Mouse (Mus musculus) cerebellum, adult 11-12 months (tissue): ENCODE data around the gene Ltc4s.
A peak's percentile ranks its signal among the peaks of the same experiment; 100 is the strongest.

ENCODE experiments used
- DNase-seq: peaks from one replicate; pipeline ENCODE4 v3.0.0; 2022

Gene Ltc4s

DNA sequence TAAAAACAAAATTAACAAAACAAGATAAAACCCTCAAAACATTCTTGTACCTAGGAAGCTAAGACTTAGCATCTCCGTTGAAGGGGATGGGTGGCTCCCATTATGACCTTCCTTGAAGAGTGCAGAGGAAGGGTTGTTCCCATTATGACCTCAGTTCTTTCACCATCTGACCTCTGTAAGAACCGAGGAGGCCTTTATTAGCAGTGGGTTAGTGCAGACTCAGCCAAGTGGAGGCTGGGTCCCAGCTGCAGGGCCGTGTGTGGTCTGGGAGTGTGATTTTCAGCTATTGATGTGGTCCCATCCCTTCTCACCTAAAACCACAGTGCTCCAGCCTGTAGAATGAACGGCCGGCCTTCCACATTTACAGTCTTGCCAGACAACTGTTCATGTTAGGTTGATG is 6.9 kb upstream of the Ltc4s start:
- no peak for DNase-seq

DNA sequence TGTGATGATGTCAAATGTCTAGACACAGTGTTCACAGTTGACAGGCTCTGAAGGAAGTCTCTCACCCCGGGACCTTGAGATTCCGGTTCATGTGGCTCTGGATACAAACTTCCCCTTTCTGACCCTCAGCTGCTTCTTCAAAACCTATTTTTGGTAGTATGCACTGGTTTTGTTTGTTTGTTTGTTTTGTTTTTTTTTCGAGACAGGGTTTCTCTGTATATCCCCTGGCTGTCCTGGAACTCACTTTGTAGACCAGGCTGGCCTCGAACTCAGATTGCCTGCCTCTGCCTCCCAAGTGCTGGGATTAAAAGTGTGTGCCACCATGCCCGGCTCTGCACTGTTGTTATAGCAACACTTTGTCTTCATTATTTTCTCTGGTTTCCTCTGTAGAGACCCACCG is 5.5 kb upstream of the Ltc4s start:
- no peak for DNase-seq

- no peak for DNase-seq
These were observed 2.0 kb upstream of the Ltc4s start for GRCm38 (mm10) chr11:50240235-50240911.

GRCm38 (mm10) chr11:50238821-50239791 is 690 bp upstream of the Ltc4s start:
- DNase-seq = no peak

DNA sequence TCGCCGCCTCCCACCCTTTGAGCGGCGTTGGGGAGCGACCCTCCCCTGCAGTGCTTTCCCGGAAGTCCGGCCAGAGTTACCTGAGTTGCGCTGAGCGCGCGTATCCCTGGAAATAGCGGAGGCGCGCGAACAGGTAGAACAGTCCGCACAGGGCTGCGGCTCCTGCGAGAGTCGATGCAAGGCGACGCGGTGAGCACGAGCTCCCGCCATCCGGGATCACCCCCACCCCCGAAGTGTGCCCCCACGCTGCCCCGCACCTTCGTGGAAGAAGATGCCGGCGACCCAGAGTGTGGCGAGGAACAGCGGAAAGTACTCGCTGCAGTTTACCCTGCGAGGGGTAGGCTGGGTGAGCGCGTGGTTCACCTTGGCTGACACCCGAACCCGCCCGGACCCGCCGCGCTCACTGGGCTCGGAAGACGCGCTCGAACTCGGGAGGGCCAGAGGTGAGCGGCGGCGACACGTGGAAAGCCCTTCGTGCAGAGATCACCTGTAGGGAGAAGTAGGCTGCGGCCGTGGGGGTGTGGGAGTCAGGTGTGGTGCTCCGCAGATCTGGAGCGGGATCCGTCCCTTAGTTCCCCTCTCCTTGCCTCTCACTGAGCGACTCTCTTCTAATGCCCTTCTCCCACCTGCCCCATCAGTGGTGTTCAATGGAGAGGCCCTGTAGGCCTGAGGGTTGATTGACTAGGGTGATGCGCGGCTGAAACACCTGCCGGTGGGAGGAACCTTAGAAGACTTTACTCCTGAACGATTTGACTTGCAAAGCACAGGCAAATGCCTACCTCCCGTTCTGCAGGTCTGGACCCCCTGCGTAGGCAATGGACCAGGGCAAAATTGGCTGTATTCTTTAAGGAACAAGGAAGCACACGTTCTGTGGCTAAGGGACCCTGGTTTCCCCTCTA is 1.2 kb downstream of the Ltc4s start:
- no peak for DNase-seq

DNA sequence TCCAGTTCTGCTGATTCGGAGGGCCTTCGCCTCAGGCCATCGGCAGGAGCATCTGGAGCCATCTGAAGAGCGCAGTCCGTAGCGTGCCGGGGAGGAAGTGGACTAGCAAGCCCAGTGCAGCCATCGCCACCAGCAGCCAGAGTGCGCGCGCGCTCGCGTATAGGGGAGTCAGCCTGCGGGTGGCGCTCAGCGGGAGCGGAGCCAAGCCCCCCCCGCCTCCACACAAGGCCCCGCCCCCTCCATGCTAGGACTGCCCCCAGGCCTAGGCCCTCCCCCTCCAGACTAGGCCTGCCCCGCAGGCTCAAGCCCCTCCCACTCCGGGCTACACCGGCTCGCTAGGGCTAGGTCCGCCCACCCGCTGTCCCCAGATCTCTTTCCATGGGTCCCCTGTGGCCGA is 1.9 kb downstream of the Ltc4s start:
- DNase-seq = peak; percentile 79

DNA sequence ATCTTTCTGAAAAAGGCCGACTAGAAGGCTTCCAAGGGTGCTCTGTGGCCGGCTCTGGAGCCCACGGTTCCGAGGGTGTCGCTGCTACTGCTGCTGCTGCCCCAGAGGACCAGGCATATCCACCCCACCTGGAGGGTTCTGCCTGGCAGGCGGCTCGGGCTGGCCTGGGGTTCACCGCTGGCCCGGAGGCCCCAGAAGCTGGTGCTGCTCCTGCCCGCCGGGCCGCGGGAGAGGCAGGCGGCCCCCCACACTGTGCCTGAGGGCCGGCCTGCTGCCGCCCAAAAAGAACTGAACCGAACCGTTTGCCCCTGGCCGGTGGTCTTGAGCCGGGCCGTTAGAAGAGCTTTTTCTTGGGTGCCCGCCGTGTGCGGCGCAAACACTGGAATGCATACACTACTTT is 3.8 kb downstream of the Ltc4s start:
- DNase-seq = no peak

DNA sequence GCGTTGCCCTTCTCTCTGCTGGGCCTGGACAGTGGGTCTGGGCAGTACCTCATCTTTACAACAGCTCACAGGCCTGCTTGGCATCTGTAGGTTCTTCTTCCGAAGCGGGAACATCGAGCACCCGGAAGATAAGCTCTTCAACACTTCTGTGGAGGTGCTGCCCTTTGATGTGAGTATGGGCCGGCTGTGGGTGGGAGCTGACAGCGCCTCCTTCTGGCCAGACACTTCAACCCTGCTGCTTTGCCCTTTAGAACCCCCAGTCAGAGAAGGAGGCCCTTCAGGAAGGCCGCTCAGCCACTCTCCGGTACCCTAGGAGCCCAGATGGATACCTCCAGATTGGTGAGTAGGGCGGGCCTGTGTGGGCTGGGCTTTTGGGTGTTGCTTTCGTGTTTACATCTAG is 4.4 kb downstream of the Ltc4s start:
- no peak for DNase-seq

- DNase-seq = no peak
These were observed 5.4 kb downstream of the Ltc4s start for GRCm38 (mm10) chr11:50233022-50233421.

DNA sequence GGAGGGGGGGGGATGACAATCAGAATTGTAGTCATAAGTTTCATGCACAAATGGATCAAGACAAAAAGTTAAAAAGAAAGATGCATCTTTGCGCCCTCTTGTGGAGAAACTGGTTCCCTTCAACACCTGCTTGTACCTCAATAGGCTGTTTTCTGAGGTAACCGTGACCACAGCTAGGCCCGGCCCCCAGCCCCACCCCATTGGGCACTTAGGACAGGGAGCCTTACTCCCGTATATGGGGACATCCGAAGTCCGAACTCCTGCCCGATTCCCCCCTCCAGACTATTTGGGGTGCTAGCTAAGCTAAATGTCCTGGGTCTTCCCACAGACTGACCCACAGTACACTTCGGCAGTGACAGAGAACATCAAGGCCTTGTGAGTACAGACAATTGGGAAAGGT is 7.0 kb downstream of the Ltc4s start:
- peak; percentile 71 for DNase-seq

- peak; percentile 64 for DNase-seq
These were observed 7.7 kb downstream of the Ltc4s start for GRCm38 (mm10) chr11:50230481-50231304.

DNA sequence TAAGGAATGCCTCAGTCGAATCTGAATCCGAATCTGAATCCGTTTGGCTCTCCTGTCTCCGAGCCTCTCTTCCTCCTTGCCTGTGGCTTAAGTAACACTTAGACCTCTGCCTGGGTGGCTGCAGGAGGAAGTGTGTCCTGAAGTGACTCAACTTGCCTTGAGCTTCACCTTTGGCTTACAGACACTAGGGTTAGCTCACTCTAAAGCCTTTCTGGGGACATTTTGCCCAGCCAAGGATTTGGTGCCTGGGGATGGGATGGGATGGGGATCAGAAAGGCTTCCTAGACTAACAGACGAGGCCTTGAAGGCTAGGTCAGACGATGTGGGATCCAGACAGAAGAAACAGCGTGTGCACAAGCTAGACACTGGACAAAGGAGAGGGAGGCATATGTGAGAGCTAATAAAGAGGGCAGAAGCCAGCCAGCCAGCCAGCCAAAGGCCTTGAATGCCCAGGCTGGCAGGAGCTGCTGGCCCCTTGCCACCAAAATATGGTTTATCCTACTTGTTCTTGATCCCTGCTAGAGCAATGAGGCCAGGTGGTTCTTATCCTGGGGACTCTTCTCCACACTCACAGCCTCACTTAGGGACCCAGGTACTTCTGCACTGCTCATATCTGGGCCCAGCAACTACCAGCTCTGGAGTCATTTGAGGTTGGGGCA is 9.0 kb downstream of the Ltc4s start:
- DNase-seq = peak; percentile 95

DNA sequence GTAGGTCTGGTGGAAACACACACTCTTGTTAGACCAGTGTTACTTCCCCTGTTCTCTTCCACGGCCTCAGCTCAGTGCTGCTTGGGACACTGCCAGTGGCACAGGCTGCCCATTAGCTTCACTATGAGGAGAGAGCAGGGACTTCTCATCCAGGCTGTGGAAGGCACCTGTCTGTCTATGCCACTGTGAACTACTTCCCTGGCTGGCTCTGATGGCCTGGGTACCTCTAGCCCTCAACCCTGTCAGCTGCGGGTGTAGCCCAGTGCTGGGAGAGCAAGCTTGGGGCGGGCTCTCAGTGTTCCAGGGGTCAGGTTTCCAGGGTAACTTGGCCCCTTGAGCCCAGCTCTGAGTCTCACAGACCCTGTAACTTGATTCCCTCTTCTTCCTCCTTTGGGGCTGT is 9.6 kb downstream of the Ltc4s start:
- peak; percentile 80 for DNase-seq

- DNase-seq = peak; percentile 88
These were observed 10.7 kb downstream of the Ltc4s start for GRCm38 (mm10) chr11:50227736-50228135.

GRCm38 (mm10) chr11:50227226-50227625 is 11.2 kb downstream of the Ltc4s start:
- no peak for DNase-seq

- peak; percentile 47 for DNase-seq
These were observed 12.0 kb downstream of the Ltc4s start for GRCm38 (mm10) chr11:50226406-50226805.

GRCm38 (mm10) chr11:50225611-50226378 is 12.6 kb downstream of the Ltc4s start:
- peak; percentile 79 for DNase-seq

DNA sequence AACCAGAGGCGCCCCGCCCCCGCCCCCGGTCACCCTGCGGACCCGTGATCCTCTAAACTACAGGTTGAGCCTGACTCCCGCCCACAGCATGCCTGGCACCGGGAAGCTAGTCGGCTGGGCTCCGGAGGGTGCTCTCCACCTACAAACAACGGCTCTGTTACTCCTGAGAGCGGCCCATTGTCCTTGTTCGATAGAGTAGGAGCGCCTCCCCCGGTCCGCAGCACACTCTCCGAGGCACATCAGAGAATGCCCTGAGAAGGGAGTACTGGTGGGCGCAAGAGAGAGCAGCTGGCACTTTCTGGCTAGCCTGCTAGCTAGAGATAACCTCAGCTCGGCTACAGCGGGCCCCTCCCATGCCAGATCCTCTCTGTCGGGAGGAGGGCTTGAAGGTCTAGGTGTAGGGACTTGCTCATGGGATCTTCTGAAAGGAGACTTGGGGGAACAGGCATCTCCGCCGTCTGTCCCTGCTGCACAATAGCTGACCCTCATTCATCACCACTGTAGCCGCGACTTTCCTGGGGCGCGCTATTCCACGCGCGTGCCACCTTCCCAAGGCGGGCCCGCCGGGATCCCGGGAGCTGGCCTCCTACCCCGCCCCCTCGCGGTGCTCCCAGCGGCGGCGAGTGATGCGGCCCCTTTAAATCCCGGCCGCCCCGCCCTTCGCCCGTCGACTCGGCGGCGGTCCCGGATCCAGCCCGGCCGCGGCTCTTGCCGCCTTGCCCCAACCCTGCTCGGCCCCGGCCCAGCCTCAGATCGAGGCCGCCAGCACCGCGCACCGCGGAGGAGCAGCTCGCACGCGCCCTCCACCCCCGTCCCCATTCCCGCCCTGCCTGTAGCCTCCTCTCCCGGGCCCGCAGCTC is 13.5 kb downstream of the Ltc4s start:
- peak; percentile 89 for DNase-seq

- DNase-seq = peak; percentile 24
These were observed 14.4 kb downstream of the Ltc4s start for GRCm38 (mm10) chr11:50223783-50224662.
